Mouse (Mus musculus) layer of hippocampus, postnatal 14 days (tissue): ENCODE measurements around the gene Kcnk3. TPM values are rescaled to one million over a fixed set of nuclear protein-coding genes. Genes with fewer than 3 reads are reported as not detected.

Experiments
- DNase-seq, 2 experiments: peaks; one replicate each; pipeline ENCODE4 v3.0.0; 2021 to 2022; ENCODE audit warnings: low spot score in 2 of 2, mixed read lengths in 1 of 2
- total RNA-seq, 2 experiments: library from RNA; stranded (reverse); gene quantifications; 2 replicates each; pipeline ENCODE4 v1.2.3; 2021

Kcnk3 gene
- total RNA-seq, 2 experiments from 2014 or later, result 6.9 to 9.0 TPM

GRCm38 (mm10) chr5:30611689-30612088 lies 23.7 kb downstream of the Kcnk3 start:
- no peak for DNase-seq

GRCm38 (mm10) chr5:30612575-30612974 lies 24.6 kb downstream of the Kcnk3 start:
- DNase-seq, result no peak

- DNase-seq, result no peak
Observed at GRCm38 (mm10) chr5:30613242-30613641, 25.3 kb downstream of the Kcnk3 start.

- no peak for DNase-seq
Observed at GRCm38 (mm10) chr5:30614221-30614620, 26.3 kb downstream of the Kcnk3 start.

DNA sequence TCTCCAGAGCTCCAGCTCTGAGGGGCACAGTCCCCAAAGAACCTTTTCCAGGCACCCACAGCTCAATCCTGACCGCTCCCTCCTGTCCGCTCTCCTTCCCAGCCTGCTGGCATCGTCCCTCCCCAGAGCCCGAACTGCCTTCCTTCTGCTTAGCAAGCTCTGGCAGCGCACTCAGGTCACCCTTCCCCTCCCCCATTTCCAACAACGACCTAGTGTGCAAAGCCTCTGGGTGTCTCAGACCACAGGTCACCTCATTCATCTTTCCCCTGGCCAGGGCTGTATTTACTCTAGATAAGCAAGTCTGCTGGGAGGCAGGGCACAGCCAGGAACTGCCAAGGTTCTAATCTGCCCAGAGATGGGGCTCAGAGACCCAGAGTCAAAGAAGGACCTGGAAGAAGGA lies 27.4 kb downstream of the Kcnk3 start:
- DNase-seq, result no peak

DNA sequence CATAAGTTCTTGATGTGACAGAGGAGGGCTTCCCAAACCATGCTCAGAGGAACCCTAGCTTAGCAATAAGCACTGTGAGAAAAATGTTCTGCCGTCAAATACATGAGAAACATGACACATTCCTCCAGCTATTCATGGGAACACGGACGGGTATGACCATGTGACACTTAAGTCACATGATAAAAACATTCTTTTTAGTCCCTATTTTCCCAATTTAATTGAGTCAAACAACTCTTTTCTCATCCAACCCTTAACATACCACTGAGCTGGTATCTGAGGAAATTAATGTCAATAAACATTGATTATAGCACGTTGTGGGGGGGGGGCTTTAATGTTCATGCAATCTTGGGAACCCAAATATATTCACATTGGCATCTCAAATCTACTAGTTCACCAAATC lies 27.8 kb downstream of the Kcnk3 start:
- DNase-seq, result no peak

DNA sequence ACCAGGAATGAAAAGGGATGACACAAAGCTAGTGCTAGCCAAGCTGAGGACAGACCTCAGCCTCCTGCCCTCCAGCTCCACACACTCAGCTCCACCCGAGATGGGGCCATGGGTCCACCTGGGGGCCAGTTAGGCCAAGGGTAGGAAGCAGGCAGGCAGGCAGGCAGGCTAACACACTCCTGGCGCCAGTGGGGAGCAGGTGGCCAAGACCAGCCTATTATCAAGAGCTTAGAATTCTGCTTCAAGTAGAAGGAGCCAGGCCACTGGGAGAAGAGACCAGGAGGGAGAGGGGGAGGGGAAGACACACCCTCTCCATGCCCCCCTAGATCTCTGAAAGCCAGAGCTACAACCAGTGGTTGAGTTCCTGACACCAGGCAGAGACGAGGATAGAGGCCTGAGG lies 28.7 kb downstream of the Kcnk3 start:
- DNase-seq, result no peak

GRCm38 (mm10) chr5:30617357-30617756 lies 29.4 kb downstream of the Kcnk3 start:
- no peak for DNase-seq

GRCm38 (mm10) chr5:30617851-30618250 lies 29.9 kb downstream of the Kcnk3 start:
- no peak for DNase-seq

- no peak for DNase-seq
Observed at GRCm38 (mm10) chr5:30618376-30619003, 30.5 kb downstream of the Kcnk3 start.

- no peak for DNase-seq
Observed at GRCm38 (mm10) chr5:30619211-30619610, 31.2 kb downstream of the Kcnk3 start.

DNA sequence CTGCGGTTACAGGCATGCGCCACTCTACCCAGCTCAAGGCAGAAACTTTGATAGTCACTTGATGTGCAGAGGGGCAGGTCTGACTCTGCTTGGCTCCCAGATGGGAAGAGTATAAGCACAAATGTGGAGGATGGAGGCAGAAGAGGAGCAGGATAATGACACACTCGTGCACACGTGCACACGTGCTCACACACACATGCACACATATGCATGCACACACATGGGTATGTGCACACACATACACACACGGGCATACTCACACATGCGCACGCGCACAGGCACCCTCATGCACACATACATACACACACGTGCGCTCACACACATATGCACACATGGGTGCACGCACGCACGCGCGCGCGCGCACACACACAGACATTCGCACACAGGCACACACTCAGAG lies 32.6 kb downstream of the Kcnk3 start:
- no peak for DNase-seq

- DNase-seq, result no peak
Observed at GRCm38 (mm10) chr5:30621211-30621790, 33.3 kb downstream of the Kcnk3 start.

DNA sequence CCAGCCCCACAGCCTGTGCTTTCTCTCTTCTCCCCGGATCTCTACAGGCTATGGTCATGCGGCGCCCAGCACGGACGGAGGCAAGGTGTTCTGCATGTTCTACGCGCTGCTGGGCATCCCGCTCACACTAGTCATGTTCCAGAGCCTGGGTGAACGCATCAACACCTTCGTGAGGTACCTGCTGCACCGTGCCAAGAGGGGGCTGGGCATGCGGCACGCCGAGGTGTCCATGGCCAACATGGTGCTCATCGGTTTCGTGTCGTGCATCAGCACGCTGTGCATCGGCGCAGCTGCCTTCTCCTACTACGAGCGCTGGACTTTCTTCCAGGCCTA lies 33.8 kb downstream of the Kcnk3 start:
- no peak for DNase-seq

- DNase-seq, result no peak
Observed at GRCm38 (mm10) chr5:30622177-30622840, 34.3 kb downstream of the Kcnk3 start.

DNA sequence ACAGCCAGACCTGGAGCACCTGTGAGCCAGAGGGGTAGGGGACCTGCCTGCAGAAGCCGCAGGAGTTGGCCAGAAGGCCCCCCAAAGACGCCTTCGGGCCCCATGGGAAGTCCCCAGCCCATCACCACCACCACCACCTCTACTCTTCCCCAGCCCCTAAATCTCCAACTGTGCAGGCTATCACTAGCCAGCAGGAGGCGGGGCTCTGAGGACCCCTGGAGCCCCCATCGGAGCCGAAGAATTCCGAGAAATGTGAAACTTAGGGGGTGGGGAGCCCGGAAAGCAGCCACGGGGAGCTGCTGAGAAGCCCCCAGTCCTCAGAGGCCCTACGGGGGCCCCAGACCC lies 34.8 kb downstream of the Kcnk3 start:
- DNase-seq, result no peak

GRCm38 (mm10) chr5:30623380-30623779 lies 35.4 kb downstream of the Kcnk3 start:
- DNase-seq, result no peak

DNA sequence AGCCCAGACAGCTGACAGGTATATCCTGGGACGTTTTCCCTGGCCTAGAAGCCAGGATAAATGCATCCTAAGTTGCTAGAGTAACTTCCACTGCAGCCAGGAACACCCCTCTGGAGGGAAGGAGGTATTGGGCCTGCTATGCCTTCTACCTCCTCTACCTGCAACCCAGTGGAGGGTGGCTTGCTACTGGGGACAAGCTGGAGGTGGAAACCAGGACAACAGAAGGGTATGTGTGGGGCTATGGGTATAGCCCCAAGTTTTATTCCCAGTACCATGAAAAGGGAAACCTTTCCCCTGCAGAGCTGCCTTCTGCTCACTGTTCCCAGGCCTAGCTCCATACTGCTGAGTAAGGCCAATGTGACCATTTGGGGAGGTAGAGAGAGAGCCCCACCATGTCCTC lies 36.3 kb downstream of the Kcnk3 start:
- DNase-seq, result no peak

GRCm38 (mm10) chr5:30624908-30625307 lies 36.9 kb downstream of the Kcnk3 start:
- DNase-seq, result no peak

GRCm38 (mm10) chr5:30625379-30625778 lies 37.4 kb downstream of the Kcnk3 start:
- no peak for DNase-seq

- DNase-seq, result no peak
Observed at GRCm38 (mm10) chr5:30626331-30627105, 38.5 kb downstream of the Kcnk3 start.

DNA sequence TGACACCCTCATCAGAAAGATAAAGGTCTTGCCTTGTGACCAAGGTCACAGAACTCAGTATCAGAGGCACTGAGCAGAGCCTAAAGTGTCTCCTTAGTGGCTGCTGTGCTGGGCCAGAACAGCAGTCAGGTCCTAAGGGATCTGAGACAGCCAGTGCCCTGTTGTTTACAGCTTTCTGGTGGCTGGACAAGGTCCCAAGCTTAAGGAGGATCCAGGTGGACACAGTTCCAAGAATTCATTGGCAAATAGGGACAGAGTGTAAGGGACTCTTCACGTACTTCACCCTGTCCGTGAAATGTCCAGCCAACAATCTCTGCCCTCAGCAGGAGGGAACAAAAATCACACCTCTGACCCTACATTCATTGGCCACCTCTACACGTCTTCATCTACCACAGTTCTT lies 40.5 kb downstream of the Kcnk3 start:
- no peak for DNase-seq
